Mouse (Mus musculus): ENCODE measurements at regions not wholly inside any gene's neighbourhood (a gene's known extent, or its start where the extent isn't known, plus 50 kb on each side); places are given as distances from the start of the nearest gene placed in this dataset.
A peak's percentile ranks its signal among the peaks of the same experiment; 100 is the strongest.

DNA sequence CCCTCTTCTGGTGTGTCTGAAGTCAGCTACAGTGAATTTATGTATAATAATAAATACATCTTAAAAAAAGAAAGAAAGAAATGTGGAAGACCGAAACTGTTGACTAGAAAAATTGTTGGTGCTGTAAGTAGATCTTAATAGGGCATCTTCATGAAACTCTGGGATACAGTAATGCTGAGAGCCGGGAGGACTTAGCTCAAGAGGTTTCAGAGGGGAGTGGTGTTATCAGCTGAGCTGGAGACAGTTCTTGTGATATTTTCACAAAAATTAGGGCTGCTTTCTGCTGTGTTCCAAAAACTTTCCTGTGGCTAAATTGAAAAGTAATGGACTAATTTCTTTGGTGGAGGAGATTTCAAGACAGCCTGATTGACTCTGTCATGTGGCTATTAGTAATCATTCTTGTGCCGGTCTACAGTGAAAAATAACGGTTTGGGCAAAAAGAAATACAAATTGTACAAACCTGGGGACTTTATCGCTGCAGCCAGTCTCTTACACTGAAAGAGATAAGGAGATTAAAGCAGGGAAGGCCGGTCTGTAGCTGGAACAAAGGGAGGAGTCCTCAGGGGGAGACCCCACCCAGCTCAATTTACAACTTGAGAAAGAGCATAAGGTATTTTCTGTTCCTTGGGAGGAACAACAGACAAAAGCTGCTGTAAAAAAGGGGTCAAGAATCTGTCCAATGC is 87.7 kb downstream of the Tpra1 start:
- Histone ChIP-seq H3K4me1 (ENCODE audit: control insufficient read depth, insufficient read depth, low read length) (no peaks in the 10 kb centered on the region), H3K27ac (ENCODE audit: control insufficient read depth, insufficient read depth, low read depth, low read length) (no peak overlapping the region), H3K27me3 (ENCODE audit: control insufficient read depth, insufficient read depth, low read length) (no peaks in the 10 kb centered on the region), H3K4me3 (ENCODE audit: control insufficient read depth, low read depth, low read length) (no peak overlapping the region), H3K36me3 (ENCODE audit: control insufficient read depth, insufficient read depth, low read length) (no peaks in the 10 kb centered on the region)
- TF ChIP-seq POLR2A (IDR thresholded peaks at IDR 0.05; ENCODE audit: control insufficient read depth, low read depth, low read length) (no peak), CTCF (IDR thresholded peaks at IDR 0.05; ENCODE audit: control insufficient read depth, insufficient read depth, insufficient replicate concordance, low read depth, low read length) (no peak)

DNA sequence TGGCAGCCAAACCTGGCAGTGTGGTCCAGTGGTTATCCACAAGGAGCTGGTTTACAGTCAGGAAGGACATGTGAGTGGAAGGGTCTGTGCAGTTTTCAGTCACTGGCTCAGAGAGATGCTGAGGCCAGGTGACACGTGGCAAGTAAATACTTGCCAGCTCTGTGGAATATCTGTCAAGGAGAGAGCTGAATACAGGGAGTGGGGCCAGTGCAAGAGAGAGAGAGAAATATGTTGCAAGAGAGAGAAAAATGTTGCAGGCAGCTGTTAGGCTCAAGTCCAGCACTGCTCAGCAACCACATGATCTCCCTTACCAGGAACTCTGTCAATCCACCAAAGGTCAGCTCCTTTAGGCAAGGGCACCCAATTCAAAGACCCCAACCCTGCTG is 88.2 kb downstream of the Tpra1 start:
- Histone ChIP-seq H3K36me3 (ENCODE audit: control insufficient read depth, insufficient read depth, low read length) (no peaks in the 10 kb centered on the region), H3K4me3 (ENCODE audit: control insufficient read depth, low read depth, low read length) (no peak overlapping the region), H3K4me1 (ENCODE audit: control insufficient read depth, insufficient read depth, low read length) (no peaks in the 10 kb centered on the region), H3K27ac (ENCODE audit: control insufficient read depth, insufficient read depth, low read depth, low read length) (no peak overlapping the region), H3K27me3 (ENCODE audit: control insufficient read depth, insufficient read depth, low read length) (no peaks in the 10 kb centered on the region)
- TF ChIP-seq CTCF (IDR thresholded peaks at IDR 0.05; ENCODE audit: control insufficient read depth, insufficient read depth, insufficient replicate concordance, low read depth, low read length) (no peak), POLR2A (IDR thresholded peaks at IDR 0.05; ENCODE audit: control insufficient read depth, low read depth, low read length) (no peak)

DNA sequence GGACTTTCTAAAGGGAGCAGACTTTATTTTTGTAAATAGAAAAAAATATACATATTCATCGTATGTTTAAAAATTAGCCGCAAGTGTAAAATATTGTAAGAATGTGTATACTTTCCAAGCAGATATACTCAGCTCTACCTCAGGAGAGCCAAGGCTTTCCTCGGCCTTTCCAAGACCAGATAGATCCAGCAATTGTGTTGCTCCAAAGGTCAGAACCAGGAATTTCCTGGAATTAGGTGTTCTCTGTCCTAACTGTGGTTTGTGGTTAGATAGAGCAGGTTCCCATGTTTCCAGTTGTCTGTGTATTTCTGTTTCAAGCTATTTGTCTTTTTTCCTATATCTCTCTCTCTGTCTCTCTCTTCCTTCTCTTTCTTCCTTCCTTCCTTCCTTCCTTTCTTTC is 93.0 kb downstream of the Tpra1 start:
- Histone ChIP-seq H3K36me3 (ENCODE audit: control insufficient read depth, insufficient read depth, low read length) (no peaks in the 10 kb centered on the region), H3K27me3 (ENCODE audit: control insufficient read depth, insufficient read depth, low read length) (no peaks in the 10 kb centered on the region), H3K4me3 (ENCODE audit: control insufficient read depth, low read depth, low read length) (no peak overlapping the region), H3K27ac (ENCODE audit: control insufficient read depth, insufficient read depth, low read depth, low read length) (no peak overlapping the region), H3K4me1 (ENCODE audit: control insufficient read depth, insufficient read depth, low read length) (no peaks in the 10 kb centered on the region)
- TF ChIP-seq POLR2A (IDR thresholded peaks at IDR 0.05; ENCODE audit: control insufficient read depth, low read depth, low read length) (no peak), CTCF (IDR thresholded peaks at IDR 0.05; ENCODE audit: control insufficient read depth, insufficient read depth, insufficient replicate concordance, low read depth, low read length) (no peak)

DNA sequence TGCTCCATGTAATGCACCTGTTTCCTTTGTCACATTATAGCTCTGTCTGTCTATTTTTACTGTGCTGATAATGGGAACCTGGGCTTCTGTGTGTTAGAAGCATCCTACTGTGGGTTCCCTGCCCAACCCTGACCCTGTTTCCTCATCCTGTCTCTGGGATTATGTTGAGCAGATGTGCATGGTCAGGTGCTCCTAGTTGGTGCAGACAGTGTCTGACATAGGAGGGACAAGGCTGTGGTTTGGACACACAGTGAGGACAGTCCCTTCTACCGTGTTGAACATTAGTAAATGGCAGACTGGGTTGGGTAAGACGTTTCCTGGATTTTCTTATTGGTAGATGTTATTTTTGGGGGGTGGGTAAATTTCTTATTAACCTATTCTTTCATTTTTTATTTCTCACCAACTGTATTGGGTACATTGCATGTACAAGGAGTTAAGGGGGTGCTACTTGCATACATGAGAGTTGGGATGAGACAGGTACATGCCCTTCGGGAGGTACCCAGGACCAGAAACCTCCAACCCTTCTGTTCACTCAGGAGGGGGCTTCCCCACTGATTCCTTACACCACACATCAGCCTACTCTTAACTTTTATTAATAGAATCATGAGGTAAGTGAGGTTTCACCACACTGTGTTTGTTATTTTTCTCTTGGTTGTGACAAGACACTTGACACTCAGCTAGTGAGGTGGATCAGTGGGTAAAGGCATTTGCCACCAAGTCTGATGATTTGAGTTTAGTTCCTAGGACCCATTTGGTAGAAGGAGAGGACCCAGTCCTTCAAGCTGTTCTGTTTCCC is 97.1 kb downstream of the Tpra1 start:
- H3K4me1 ChIP-seq (ENCODE audit: control insufficient read depth, insufficient read depth, low read length), result no peaks in the 10 kb centered on the region
- TF ChIP-seq CTCF (IDR thresholded peaks at IDR 0.05; ENCODE audit: control insufficient read depth, insufficient read depth, insufficient replicate concordance, low read depth, low read length) (no peak), POLR2A (IDR thresholded peaks at IDR 0.05; ENCODE audit: control insufficient read depth, low read depth, low read length) (no peak)
- no peak overlapping the region for H3K4me3 ChIP-seq (ENCODE audit: control insufficient read depth, low read depth, low read length)
- H3K27me3 ChIP-seq (ENCODE audit: control insufficient read depth, insufficient read depth, low read length), result no peaks in the 10 kb centered on the region
- H3K27ac ChIP-seq (ENCODE audit: control insufficient read depth, insufficient read depth, low read depth, low read length), result no peak overlapping the region
- H3K36me3 ChIP-seq (ENCODE audit: control insufficient read depth, insufficient read depth, low read length), result no peaks in the 10 kb centered on the region

DNA sequence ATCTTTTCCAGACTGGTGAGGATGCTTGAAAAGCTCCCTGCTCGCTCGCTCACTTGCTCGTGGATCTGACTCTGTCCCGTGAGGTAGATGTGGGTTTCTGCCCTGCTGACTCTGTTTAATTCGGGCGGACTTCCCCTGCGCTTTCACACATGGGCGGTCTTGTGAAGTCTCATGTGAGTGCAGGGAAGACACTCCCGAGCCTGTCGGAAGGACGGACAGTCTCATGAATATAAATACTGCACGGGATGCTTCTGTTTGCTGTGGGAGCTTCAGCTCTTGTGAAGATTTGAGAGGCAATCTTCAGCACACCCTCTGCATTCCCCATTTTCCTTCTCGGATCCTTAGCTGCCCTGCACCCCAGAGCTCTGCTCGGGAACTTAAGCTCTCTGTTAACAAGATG is 98.3 kb downstream of the Tpra1 start:
- no peak overlapping the region for H3K27ac ChIP-seq (ENCODE audit: control insufficient read depth, insufficient read depth, low read depth, low read length)
- no peak overlapping the region for H3K4me3 ChIP-seq (ENCODE audit: control insufficient read depth, low read depth, low read length)
- H3K4me1 ChIP-seq (ENCODE audit: control insufficient read depth, insufficient read depth, low read length), result no peaks in the 10 kb centered on the region
- no peaks in the 10 kb centered on the region for H3K27me3 ChIP-seq (ENCODE audit: control insufficient read depth, insufficient read depth, low read length)
- no peaks in the 10 kb centered on the region for H3K36me3 ChIP-seq (ENCODE audit: control insufficient read depth, insufficient read depth, low read length)
- TF ChIP-seq POLR2A (IDR thresholded peaks at IDR 0.05; ENCODE audit: control insufficient read depth, low read depth, low read length) (no peak), CTCF (IDR thresholded peaks at IDR 0.05; ENCODE audit: control insufficient read depth, insufficient read depth, insufficient replicate concordance, low read depth, low read length) (no peak)

DNA sequence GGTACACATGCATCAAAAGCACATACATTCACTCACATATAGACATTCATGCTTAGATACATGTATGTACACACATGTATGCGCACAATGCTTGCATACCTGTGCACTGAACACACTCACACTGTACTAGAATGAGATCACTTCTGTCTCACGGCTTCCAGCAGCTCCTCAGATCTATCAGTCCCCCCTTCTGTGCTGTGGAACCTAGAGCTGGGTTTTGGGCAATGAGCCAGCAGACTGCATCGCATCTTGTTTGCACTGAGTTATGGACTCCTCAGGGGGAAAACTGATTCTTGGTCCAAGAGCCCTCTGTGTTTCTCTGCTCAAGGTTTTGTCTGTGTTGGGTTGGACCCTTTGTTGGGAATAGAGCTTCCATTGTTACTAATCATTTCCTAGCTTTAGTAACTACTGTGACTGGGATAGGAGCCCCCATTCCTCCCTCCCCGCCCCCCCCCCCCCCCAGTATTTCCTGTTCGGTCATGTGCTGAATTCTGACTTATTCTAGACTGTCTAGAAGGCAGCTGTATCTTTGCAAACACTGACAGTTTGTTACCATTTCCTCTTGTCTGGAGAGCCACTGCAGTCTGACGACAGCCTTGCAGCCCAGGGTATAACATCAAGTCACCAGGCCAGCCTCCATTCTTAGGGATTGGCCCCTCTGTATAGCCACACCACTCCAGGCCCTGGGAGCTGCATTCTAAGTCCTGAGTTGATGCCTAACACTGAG is 101.3 kb downstream of the Tpra1 start:
- no peak for TF ChIP-seq POLR2A (IDR thresholded peaks at IDR 0.05; ENCODE audit: control insufficient read depth, low read depth, low read length)
- H3K4me3 ChIP-seq (ENCODE audit: control insufficient read depth, low read depth, low read length), result no peak overlapping the region
- peaks cover 11% of the 10 kb centered on the region for H3K4me1 ChIP-seq (ENCODE audit: control insufficient read depth, insufficient read depth, low read length)
- no peaks in the 10 kb centered on the region for H3K36me3 ChIP-seq (ENCODE audit: control insufficient read depth, insufficient read depth, low read length)
- H3K27me3 ChIP-seq (ENCODE audit: control insufficient read depth, insufficient read depth, low read length), result no peaks in the 10 kb centered on the region
- H3K27ac ChIP-seq (ENCODE audit: control insufficient read depth, insufficient read depth, low read depth, low read length), result no peak overlapping the region

DNA sequence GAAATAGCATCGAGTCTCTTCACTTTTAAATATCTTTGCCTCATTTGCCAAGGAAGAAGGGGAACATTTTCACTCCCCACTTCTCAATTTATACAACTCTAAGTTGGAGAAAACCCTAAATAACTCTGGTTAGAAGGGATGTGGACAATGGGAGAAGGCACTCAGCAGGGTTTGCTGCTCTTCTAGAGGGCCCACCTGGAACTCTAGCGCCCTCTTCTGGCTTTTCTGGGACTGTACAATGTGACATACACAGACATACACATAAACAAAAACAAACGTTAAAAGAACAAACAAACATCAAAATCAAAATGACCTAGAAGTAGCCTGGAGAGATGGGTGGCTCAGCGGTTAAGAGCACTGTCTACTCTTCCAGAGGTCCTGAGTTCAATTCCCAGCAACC is 103.0 kb downstream of the Tpra1 start:
- H3K4me1 ChIP-seq (ENCODE audit: control insufficient read depth, insufficient read depth, low read length), result peaks cover 11% of the 10 kb centered on the region
- H3K27ac ChIP-seq (ENCODE audit: control insufficient read depth, insufficient read depth, low read depth, low read length), result no peak overlapping the region
- H3K36me3 ChIP-seq (ENCODE audit: control insufficient read depth, insufficient read depth, low read length), result no peaks in the 10 kb centered on the region
- H3K27me3 ChIP-seq (ENCODE audit: control insufficient read depth, insufficient read depth, low read length), result no peaks in the 10 kb centered on the region
- TF ChIP-seq CTCF (IDR thresholded peaks at IDR 0.05; ENCODE audit: control insufficient read depth, insufficient read depth, insufficient replicate concordance, low read depth, low read length) (peak; percentile 42; the same call in 1 of the 2 replicates), POLR2A (IDR thresholded peaks at IDR 0.05; ENCODE audit: control insufficient read depth, low read depth, low read length) (no peak)
- no peak overlapping the region for H3K4me3 ChIP-seq (ENCODE audit: control insufficient read depth, low read depth, low read length)

All from testis, adult 2 months (tissue).